Mouse (Mus musculus) layer of hippocampus, postnatal 10 days (tissue): ENCODE measurements around the gene Hsd17b3. TPM values are rescaled to one million over a fixed set of nuclear protein-coding genes. Genes with fewer than 3 reads are reported as not detected.

ENCODE experiments used
- DNase-seq, 2 experiments: peaks; one replicate each; pipeline ENCODE4 v3.0.0; 2021; ENCODE audit warnings: low spot score in 2 of 2
- total RNA-seq, 2 experiments: library from RNA; stranded (reverse); gene quantifications; 2 replicates each; pipeline ENCODE4 v1.2.3; 2021

The Hsd17b3 gene
- total RNA-seq, 2 experiments from 2014 or later, result not detected

DNA sequence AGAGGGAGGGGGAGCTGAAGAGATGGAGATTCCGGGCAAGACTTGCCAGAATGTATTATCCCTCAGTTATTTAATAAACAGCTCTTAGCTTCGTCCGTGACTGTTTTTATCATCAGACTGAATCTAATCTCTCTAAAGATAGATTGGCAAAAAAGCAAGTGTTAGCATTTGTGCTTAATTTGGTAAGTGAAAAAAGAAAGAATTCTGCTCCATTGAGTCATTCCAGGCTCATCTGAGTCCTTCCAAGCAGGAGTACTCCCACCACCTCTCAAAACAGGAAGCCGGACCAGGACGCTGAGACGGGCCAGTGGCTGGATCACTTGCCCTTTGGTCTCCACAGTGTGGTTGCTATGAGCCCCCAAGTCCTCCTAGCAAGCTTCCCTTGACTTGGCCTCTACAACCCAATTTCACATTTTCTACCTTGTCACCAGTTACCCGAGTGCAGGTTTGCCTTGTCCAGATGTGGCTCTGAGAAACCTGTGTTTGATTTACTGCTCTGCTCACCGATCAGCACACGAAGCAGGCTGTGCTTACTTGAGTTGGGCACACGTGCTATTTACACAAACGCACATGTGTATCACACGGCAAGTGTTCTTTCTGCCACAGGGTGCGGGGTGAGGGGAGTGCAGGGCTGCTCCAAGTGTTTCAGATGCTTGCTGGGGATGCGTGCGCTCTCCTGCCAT is 66.1 kb downstream of the Hsd17b3 start:
- no peak for DNase-seq

DNA sequence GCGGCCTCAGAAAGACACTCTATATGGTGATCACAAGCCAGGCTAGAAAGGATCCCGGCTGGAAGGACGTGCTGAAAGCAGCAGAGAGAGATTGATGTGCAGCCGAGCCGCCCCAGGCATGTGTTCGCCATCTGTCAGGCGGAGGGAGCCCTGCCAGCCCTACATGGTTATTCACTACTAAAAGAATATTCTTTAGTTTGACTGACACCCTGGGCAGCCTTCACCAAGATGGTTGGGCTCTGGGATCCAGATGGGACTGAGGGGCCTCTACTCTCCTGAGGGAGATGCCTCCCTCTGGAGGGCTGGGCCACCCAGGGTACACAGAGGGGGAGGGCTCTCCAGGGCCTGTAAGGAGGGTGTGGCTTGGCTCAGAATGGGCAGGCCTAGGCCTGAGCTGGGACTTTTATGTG is 68.1 kb downstream of the Hsd17b3 start:
- peak; percentile 68 to 77 for DNase-seq

DNA sequence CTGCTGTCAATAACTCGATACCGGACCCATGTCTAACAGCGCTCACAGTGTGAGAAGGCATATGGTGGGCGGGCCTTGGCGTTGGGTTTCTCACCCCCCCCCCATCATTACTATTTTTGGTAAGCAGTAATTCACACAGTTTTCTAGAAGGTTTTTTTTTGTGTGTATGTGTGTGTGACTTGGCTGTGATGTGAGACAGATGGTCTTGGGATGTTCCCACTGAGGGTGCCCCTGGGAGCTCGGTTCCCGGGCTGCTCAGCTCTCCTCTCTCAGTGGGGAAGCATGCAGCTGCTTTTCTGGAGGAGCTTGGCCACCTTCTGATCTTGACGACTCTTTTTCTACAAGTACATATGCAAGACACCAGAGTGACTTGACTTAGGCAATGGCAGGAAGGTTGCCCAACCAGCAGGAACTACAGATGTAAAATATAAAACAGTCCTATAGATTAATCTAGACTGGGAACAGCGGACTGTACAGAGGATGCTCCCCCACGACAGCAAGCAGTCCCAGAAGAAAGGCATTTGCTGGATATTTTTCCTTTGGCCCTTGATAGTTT is 70.4 kb downstream of the Hsd17b3 start:
- DNase-seq, result no peak

DNA sequence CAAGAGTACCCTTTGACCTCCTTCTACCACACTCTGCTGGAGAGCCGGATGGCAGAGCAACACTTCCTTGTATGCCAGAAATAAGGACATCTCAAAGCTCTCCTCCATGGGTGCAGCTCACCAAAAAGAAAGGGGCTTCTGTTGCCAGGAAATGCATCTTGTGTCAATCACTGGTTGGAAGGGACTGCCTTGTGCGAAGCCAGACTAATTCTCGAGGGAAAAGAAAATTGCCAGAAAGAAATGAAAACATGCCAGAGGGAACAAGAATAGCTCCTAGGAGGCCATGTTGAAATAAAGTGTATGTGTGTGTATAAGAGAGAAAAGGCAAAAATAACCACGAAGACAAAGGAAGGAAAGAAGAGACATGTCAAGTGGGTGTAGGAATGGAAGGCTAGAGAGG is 73.0 kb downstream of the Hsd17b3 start:
- no peak for DNase-seq

DNA sequence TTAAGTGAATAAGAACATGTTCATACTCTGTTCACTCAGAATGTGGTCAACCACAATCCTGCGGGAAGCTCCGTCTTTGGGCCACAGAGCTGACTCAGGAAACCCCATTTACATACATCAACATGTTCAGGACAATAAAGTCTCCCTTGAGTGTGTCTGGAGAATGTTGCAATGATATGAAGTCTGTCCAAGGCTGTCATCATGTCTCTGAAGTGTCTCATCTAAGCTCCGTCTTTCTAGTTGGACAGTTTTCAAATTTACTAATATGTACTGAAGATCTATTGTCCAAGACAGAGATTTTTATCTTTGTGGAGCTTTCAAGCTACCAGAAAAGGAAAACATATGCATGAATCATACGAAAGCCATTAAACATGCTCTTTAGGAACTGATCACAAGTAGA is 77.9 kb downstream of the Hsd17b3 start:
- no peak for DNase-seq

Other genes with a start within 250 kb of the Hsd17b3 start
- 1 to 10 TPM in 1 of 2 experiments, under 1 TPM in 1; 0.62 to 1.6 TPM for gene Slc35d2, start 40.1 kb upstream of the Hsd17b3 start, total RNA-seq
- gene Zfp367, start 64.0 kb upstream of the Hsd17b3 start, total RNA-seq, result 1 to 10 TPM; 7.7 to 9.5 TPM
- gene Habp4, start 72.6 kb upstream of the Hsd17b3 start, total RNA-seq, result 100 to 1,000 TPM; 120 to 121 TPM
- 1 to 10 TPM; 2.6 to 3.2 TPM for gene Cdc14b, start 186.1 kb upstream of the Hsd17b3 start, total RNA-seq
- gene Aaed1, start 223.5 kb upstream of the Hsd17b3 start, total RNA-seq, result 10 to 100 TPM in 1 of 2 experiments, 1 to 10 TPM in 1; 8.5 to 11.7 TPM